Mouse (Mus musculus) lung, postnatal 0 days (tissue): ENCODE results near the gene Myl12a.

Experiments
- CTCF ChIP-seq: IDR thresholded peaks from 2 replicates; pipeline ENCODE4 v1.5.1; 2016; ENCODE audit warnings: antibody characterized with exemption, mild to moderate bottlenecking
- EP300 ChIP-seq: IDR thresholded peaks from 2 replicates; pipeline ENCODE4 v1.6.1; 2016; ENCODE audit warnings: antibody characterized with exemption, mild to moderate bottlenecking, control low read depth

DNA sequence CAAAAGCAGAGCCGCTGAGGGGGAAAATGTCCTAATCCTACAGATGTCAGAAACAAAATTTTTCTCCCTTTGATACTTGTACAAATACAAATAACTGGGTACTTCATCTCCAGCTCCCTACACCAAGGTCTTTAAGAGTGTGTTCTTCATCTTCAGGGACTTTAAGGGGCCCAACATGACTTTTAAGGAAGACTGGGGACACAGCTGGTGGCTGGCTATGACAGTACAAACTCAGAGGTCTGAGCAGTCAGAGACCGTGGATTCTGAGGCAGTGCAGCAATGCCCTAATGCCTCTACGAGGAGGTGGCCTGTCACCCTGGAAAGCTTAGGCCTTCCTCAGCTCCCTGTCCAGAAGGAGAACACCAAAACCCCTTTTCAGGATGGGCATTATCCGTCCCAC lies 434 bp upstream of the Myl12a start:
- TF ChIP-seq EP300 (no peak), CTCF (no peak)
